Mouse (Mus musculus): ENCODE data around the gene Olfr801. TPM values are rescaled to one million over a fixed set of nuclear protein-coding genes. Genes with fewer than 3 reads are reported as not detected.

The Olfr801 gene
- polyA plus RNA-seq (2012; rRNA removed), result not detected in 2 replicates

DNA sequence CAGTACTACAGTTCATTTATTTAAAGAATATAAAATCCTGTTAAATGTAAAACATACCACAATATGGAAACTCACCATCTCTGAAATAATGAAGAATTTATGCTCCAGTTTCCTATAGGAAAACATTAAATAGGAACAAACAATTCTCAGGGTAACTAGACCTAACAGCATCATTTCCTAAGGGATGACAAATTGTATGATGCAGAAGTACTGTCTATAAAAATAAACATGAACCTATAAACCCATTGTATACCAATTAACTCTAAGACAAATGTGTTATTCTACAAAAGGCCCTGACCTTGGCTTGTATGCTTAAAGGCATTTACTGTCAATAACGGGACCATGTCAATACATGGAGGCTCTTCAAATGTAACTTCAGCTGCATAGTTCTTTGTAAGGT lies at the start of gene Olfr801:
Gene Olfr801, minus strand, starts transcription at position 101 of the 400 bp plus-strand sequence.
- no peaks in the 10 kb centered on the region for H3K27me3 ChIP-seq (ENCODE audit: control insufficient read depth, insufficient read depth, low read length)
- DNase-seq (ENCODE audit: low read depth in 1 of 2, low spot score in 2 of 2), result no peak
- 83% methylated on average over 1 of the region's 1 CpGs for WGBS

DNA sequence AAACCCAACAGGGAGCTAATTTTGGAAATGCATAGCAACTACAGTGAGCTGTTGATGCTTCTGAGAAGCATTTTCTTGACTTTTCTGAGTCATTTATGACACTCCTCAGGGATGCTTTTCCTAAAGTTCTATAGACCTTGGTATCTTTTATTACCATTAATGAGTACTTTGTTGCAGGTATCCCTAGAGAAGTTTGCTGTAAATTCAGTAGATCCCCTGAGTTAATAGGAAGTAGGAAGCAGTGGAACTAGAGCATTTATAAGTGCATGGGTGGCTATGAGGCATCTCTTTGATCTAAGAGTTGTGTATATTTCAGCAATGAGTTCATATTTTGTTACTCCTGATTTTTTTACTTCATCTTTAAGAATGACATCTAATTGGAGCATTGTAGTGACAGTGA lies 29.2 kb upstream of the Olfr801 start, which contains the start of gene Olfr804:
Gene Olfr804, plus strand, starts transcription at position 301 of the 400 bp plus-strand sequence.
- no peak for DNase-seq (ENCODE audit: low read depth in 1 of 2, low spot score in 2 of 2)
- Histone ChIP-seq H3K27ac (ENCODE audit: insufficient read depth, low read length) (no peak within 1 kb of the TSS), H3K36me3 (ENCODE audit: control insufficient read depth, insufficient read depth, low read length) (no peaks in the 10 kb centered on the region), H3K4me1 (ENCODE audit: control insufficient read depth, insufficient read depth, insufficient read length) (no peaks in the 10 kb centered on the region), H3K27me3 (ENCODE audit: control insufficient read depth, insufficient read depth, low read length) (no peaks in the 10 kb centered on the region), H3K4me3 (ENCODE audit: extremely low read depth, insufficient read depth, insufficient read length) (no peak within 1 kb of the TSS)
- TF ChIP-seq POLR2A (IDR thresholded peaks at IDR 0.05; ENCODE audit: low read depth, low read length) (no peak), CTCF (IDR thresholded peaks at IDR 0.05; ENCODE audit: extremely low read depth, insufficient read depth, insufficient read length, insufficient replicate concordance) (no peak)

More for the DNA sequence above, at the start of gene Olfr801:
- Histone ChIP-seq H3K36me3 (ENCODE audit: control insufficient read depth, insufficient read depth, low read length) (no peaks in the 10 kb centered on the region), H3K4me1 (ENCODE audit: control insufficient read depth, insufficient read depth, insufficient read length) (no peaks in the 10 kb centered on the region), H3K4me3 (ENCODE audit: extremely low read depth, insufficient read depth, insufficient read length) (no peak within 1 kb of the TSS), H3K27ac (ENCODE audit: insufficient read depth, low read length) (no peak within 1 kb of the TSS)
- TF ChIP-seq CTCF (IDR thresholded peaks at IDR 0.05; ENCODE audit: extremely low read depth, insufficient read depth, insufficient read length, insufficient replicate concordance), result no peak
- TF ChIP-seq POLR2A (IDR thresholded peaks at IDR 0.05; ENCODE audit: low read depth, low read length), result no peak

DNA sequence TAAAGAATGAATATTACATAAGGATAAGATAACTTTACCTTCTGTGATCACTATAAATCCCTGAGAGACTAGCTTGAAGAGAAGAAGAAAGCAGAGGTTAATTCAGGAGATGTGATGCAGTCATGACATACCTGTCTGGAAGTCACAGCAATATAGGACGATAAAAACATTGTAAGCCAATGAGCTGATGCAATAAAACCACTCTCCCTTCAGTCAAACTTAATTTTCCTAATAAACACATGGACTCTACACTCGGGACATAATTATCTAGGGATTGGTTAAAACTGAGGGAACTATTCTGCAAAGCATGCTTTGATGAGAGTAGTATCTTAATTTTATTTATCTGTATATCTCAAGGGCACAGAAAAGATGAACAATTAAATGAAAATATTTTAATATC lies 20.5 kb upstream of the Olfr801 start, which contains the start of gene Olfr803:
Gene Olfr803, minus strand, starts transcription at position 101 of the 400 bp plus-strand sequence.
- no peak within 1 kb of the TSS for H3K27ac ChIP-seq (ENCODE audit: insufficient read depth, low read length)
- H3K36me3 ChIP-seq (ENCODE audit: control insufficient read depth, insufficient read depth, low read length), result no peaks in the 10 kb centered on the region
- DNase-seq (ENCODE audit: low read depth in 1 of 2, low spot score in 2 of 2), result no peak
- no peaks in the 10 kb centered on the region for H3K27me3 ChIP-seq (ENCODE audit: control insufficient read depth, insufficient read depth, low read length)
- WGBS, result 82% methylated on average over 2 of the region's 2 CpGs
- TF ChIP-seq POLR2A (IDR thresholded peaks at IDR 0.05; ENCODE audit: low read depth, low read length) (no peak), CTCF (IDR thresholded peaks at IDR 0.05; ENCODE audit: extremely low read depth, insufficient read depth, insufficient read length, insufficient replicate concordance) (no peak)
- H3K4me1 ChIP-seq (ENCODE audit: control insufficient read depth, insufficient read depth, insufficient read length), result no peaks in the 10 kb centered on the region
- H3K4me3 ChIP-seq (ENCODE audit: extremely low read depth, insufficient read depth, insufficient read length), result no peak within 1 kb of the TSS

DNA sequence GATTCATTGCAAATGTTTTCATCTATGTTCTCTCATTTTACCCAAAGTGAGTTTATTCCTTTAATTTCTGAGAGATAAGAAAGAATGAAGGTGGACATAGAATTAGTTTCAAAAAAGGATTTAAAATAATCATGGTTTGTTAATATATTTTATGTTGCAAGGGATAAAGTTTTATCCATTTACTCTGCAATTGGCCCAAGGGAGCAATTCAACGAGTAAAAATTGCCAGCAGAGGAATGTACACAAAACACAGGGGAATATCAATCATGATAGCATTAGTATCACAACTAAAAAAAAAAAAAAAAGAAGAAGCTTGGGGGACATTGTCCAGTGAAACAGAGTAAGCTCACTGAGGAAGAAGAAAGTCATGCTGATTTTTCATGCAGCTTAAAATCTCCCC lies 14.4 kb upstream of the Olfr801 start, which contains the start of gene Olfr802:
Gene Olfr802, minus strand, starts transcription at position 101 of the 400 bp plus-strand sequence.
- DNase-seq (ENCODE audit: low read depth in 1 of 2, low spot score in 2 of 2), result no peak
- Histone ChIP-seq H3K4me3 (ENCODE audit: extremely low read depth, insufficient read depth, insufficient read length) (no peak within 1 kb of the TSS), H3K27ac (ENCODE audit: insufficient read depth, low read length) (no peak within 1 kb of the TSS), H3K36me3 (ENCODE audit: control insufficient read depth, insufficient read depth, low read length) (no peaks in the 10 kb centered on the region), H3K27me3 (ENCODE audit: control insufficient read depth, insufficient read depth, low read length) (no peaks in the 10 kb centered on the region), H3K4me1 (ENCODE audit: control insufficient read depth, insufficient read depth, insufficient read length) (no peaks in the 10 kb centered on the region)
- TF ChIP-seq POLR2A (IDR thresholded peaks at IDR 0.05; ENCODE audit: low read depth, low read length) (no peak), CTCF (IDR thresholded peaks at IDR 0.05; ENCODE audit: extremely low read depth, insufficient read depth, insufficient read length, insufficient replicate concordance) (no peak)
- 85% methylated on average over 1 of the region's 1 CpGs for WGBS

DNA sequence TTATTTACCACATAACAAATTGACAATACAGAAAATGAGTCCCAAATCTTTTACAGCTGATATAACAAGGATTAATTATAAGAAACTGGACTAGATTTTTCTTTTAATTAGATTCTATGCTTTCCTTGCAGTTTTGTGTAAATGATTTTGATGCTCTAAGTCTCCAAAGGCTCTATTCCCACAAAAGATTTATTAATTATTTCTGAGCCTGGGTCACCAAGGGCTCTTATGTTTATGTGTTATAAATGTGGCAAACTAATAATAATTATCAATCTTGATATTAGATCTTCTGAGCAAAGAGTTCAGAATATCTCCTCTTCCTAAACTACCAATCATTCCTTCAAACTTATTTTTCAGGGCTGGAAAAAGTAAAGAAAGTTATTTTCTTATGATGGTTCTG lies 16.3 kb downstream of the Olfr801 start, which contains the start of gene Olfr800:
Gene Olfr800, plus strand, starts transcription at position 301 of the 400 bp plus-strand sequence.
- Histone ChIP-seq H3K4me3 (ENCODE audit: extremely low read depth, insufficient read depth, insufficient read length) (no peak within 1 kb of the TSS), H3K4me1 (ENCODE audit: control insufficient read depth, insufficient read depth, insufficient read length) (no peaks in the 10 kb centered on the region), H3K36me3 (ENCODE audit: control insufficient read depth, insufficient read depth, low read length) (no peaks in the 10 kb centered on the region), H3K27ac (ENCODE audit: insufficient read depth, low read length) (no peak within 1 kb of the TSS), H3K27me3 (ENCODE audit: control insufficient read depth, insufficient read depth, low read length) (no peaks in the 10 kb centered on the region)
- DNase-seq (ENCODE audit: low read depth in 1 of 2, low spot score in 2 of 2), result no peak
- TF ChIP-seq CTCF (IDR thresholded peaks at IDR 0.05; ENCODE audit: extremely low read depth, insufficient read depth, insufficient read length, insufficient replicate concordance), result no peak
- TF ChIP-seq POLR2A (IDR thresholded peaks at IDR 0.05; ENCODE audit: low read depth, low read length), result no peak

DNA sequence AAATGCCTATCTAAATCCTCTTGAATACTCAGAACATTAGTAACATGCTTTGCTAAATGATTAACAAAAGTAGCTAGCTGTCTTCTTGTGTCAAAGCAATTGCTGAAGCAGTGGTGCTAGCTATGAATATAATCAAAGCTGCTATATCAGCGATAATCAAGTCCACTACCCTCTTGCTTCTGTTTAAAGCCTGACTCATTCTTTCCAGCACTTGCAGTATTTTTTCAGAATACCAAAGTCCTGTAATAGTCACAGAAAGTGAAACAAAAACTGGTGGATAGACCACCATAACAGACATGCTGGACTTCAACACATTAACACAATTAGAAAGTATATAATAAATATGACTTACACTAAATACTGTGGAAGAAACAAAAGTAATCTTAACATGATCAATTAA lies 21.9 kb downstream of the Olfr801 start:
- no peak overlapping the region for H3K27ac ChIP-seq (ENCODE audit: insufficient read depth, low read length)
- TF ChIP-seq POLR2A (IDR thresholded peaks at IDR 0.05; ENCODE audit: low read depth, low read length), result no peak
- no peak for TF ChIP-seq CTCF (IDR thresholded peaks at IDR 0.05; ENCODE audit: extremely low read depth, insufficient read depth, insufficient read length, insufficient replicate concordance)
- no peaks in the 10 kb centered on the region for H3K27me3 ChIP-seq (ENCODE audit: control insufficient read depth, insufficient read depth, low read length)
- DNase-seq (ENCODE audit: low read depth in 1 of 2, low spot score in 2 of 2), result no peak
- no peak overlapping the region for H3K4me3 ChIP-seq (ENCODE audit: extremely low read depth, insufficient read depth, insufficient read length)
- 79% methylated on average over 1 of the region's 1 CpGs for WGBS
- no peaks in the 10 kb centered on the region for H3K36me3 ChIP-seq (ENCODE audit: control insufficient read depth, insufficient read depth, low read length)
- H3K4me1 ChIP-seq (ENCODE audit: control insufficient read depth, insufficient read depth, insufficient read length), result no peaks in the 10 kb centered on the region

DNA sequence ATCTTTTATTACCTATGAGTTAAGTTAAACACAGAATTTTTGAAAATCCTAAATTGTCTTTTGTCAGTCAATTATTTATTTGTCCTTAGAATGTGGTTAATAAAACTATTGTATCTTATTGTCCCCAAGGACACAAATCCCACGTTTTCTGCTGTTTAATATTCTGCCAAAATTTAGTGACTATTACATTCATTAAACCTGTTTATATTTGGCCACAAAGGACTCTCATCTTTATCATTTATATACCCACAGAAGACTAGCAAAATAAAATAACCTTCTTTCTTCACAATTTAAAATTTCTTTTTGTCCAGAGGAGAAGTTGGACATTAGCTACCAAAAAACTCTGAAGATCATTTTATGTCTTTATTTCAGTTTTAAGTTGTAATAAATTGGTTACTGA lies 36.5 kb downstream of the Olfr801 start, which contains the start of gene Olfr799:
Gene Olfr799, plus strand, starts transcription at position 301 of the 400 bp plus-strand sequence.
- H3K4me3 ChIP-seq (ENCODE audit: extremely low read depth, insufficient read depth, insufficient read length), result no peak within 1 kb of the TSS
- no peaks in the 10 kb centered on the region for H3K4me1 ChIP-seq (ENCODE audit: control insufficient read depth, insufficient read depth, insufficient read length)
- TF ChIP-seq CTCF (IDR thresholded peaks at IDR 0.05; ENCODE audit: extremely low read depth, insufficient read depth, insufficient read length, insufficient replicate concordance) (no peak), POLR2A (IDR thresholded peaks at IDR 0.05; ENCODE audit: low read depth, low read length) (no peak)
- 24% methylated on average over 1 of the region's 1 CpGs for WGBS
- H3K27ac ChIP-seq (ENCODE audit: insufficient read depth, low read length), result no peak within 1 kb of the TSS
- no peaks in the 10 kb centered on the region for H3K27me3 ChIP-seq (ENCODE audit: control insufficient read depth, insufficient read depth, low read length)
- no peaks in the 10 kb centered on the region for H3K36me3 ChIP-seq (ENCODE audit: control insufficient read depth, insufficient read depth, low read length)
- no peak for DNase-seq (ENCODE audit: low read depth in 1 of 2, low spot score in 2 of 2)

Measured in spleen, adult 2 months (tissue).